Mouse (Mus musculus) liver, embryonic 14.5 days (tissue): ENCODE measurements around the gene Tlk2.

ENCODE experiments used
- CTCF ChIP-seq: IDR thresholded peaks from 2 replicates; pipeline ENCODE4 v1.5.1; 2016; ENCODE audit warnings: antibody characterized with exemption, low read depth, control low read depth
- EP300 ChIP-seq: IDR thresholded peaks from 2 replicates; pipeline ENCODE4 v1.6.1; 2016; ENCODE audit warnings: antibody characterized with exemption, low read depth

- TF ChIP-seq CTCF (no peak), EP300 (peak; percentile 65)
Measured at GRCm38 (mm10) chr11:105143564-105143963, 35.0 kb upstream of the Tlk2 start.
